Mouse (Mus musculus): ENCODE measurements around the gene Tgfa.

- no peak for TF ChIP-seq ZNF384 (IDR thresholded peaks at IDR 0.05; ENCODE audit: low read depth, low read length)
- no peak for TF ChIP-seq ZC3H11A (IDR thresholded peaks at IDR 0.05; ENCODE audit: borderline replicate concordance, low read depth, low read length)
Measured at GRCm38 (mm10) chr6:86154006-86154405, 41.0 kb upstream of the Tgfa start.

Data from ES-E14 (cell line).